Mouse (Mus musculus) C2C12 (cell line): Measurements from ENCODE around the gene Atp8a2.

Source experiments
- CEBPB ChIP-seq: IDR thresholded peaks from one replicate; pipeline ENCODE4 v1.6.1; 2011; ENCODE audit warnings: low read depth, mild to moderate bottlenecking, control low read depth, moderate library complexity
- CTCF ChIP-seq: IDR thresholded peaks from one replicate; pipeline ENCODE4 v1.5.1; 2011; ENCODE audit not compliant: control insufficient read depth, insufficient read depth, insufficient read length
- FOSL1 ChIP-seq: IDR thresholded peaks from one replicate; pipeline ENCODE4 v1.8.0; 2011; ENCODE audit warnings: mild to moderate bottlenecking, low read length; ENCODE audit not compliant: poor library complexity, insufficient read depth, severe bottlenecking
- MAX ChIP-seq: IDR thresholded peaks from one replicate; pipeline ENCODE4 v1.6.1; 2011; ENCODE audit warnings: mild to moderate bottlenecking, control low read depth
- USF1 ChIP-seq: IDR thresholded peaks from one replicate; pipeline ENCODE4 v1.6.1; 2011; ENCODE audit warnings: low read depth, mild to moderate bottlenecking, control low read depth, moderate library complexity

- no peak for TF ChIP-seq CTCF
- TF ChIP-seq USF1, result no peak
- TF ChIP-seq MAX, result no peak
- no peak for TF ChIP-seq CEBPB
- TF ChIP-seq FOSL1, result no peak
These were observed 329.2 kb downstream of the Atp8a2 start for GRCm38 (mm10) chr14:59867749-59868148.
